Mouse (Mus musculus): Measurements from ENCODE around the gene Specc1l.

- TF ChIP-seq CTCF (conservative IDR thresholded peaks at IDR 0.05; ENCODE audit: insufficient read depth, insufficient read length, low read depth, low read length): no peak
- TF ChIP-seq POLR2A (IDR thresholded peaks at IDR 0.05; ENCODE audit: low read depth, low read length): no peak
Measured at GRCm38 (mm10) chr10:75320321-75320720, 108.4 kb downstream of the Specc1l start.
